Mouse (Mus musculus) forebrain, embryonic 10.5 days (tissue): ENCODE data around the gene Olfr1451. TPM values are rescaled to one million over a fixed set of nuclear protein-coding genes. Genes with fewer than 3 reads are reported as not detected.
"Not testable (repeated sequence)": the region's sequence is repeated elsewhere in the genome, so short reads cannot be mapped to it uniquely, and the experiment has no call there.

Experiments used
- DNase-seq: peaks from one replicate; pipeline ENCODE4 v3.0.0-alpha.2; 2017; ENCODE audit warnings: low spot score; ENCODE audit errors: extremely low spot score
- H3K27ac ChIP-seq: fragments of 300-500 bp; sonication (generic); 2 replicates; pipeline ENCODE4 v1.5.1; 2016; ENCODE audit warnings: mild to moderate bottlenecking
- H3K27me3 ChIP-seq: fragments of 300-500 bp; sonication (generic); 2 replicates; pipeline ENCODE4 v1.6.1; 2016; ENCODE audit warnings: mild to moderate bottlenecking; ENCODE audit not compliant: poor library complexity, severe bottlenecking
- H3K36me3 ChIP-seq: fragments of 300-500 bp; sonication (generic); replicated peaks from 2 replicates; pipeline ENCODE4 v1.6.1; 2016; ENCODE audit warnings: mild to moderate bottlenecking, moderate library complexity
- H3K4me1 ChIP-seq: fragments of 300-500 bp; sonication (generic); 2 replicates; pipeline ENCODE4 v1.6.1; 2016
- H3K4me3 ChIP-seq: fragments of 300-500 bp; sonication (generic); 2 replicates; pipeline ENCODE4 v1.5.1; 2016; ENCODE audit warnings: mild to moderate bottlenecking, moderate library complexity
- H3K9me3 ChIP-seq: fragments of 300-500 bp; sonication (generic); 2 replicates; pipeline ENCODE4 v1.6.1; 2016; ENCODE audit warnings: mild to moderate bottlenecking, moderate library complexity
- WGBS: fragments of 180-500 bp; shearing (Covaris S2); methylation state at CpG from one replicate; pipeline ENCODE4 v1.1.7; 2016; 5-methylcytosine and 5-hydroxymethylcytosine counted together
- polyA plus RNA-seq: library from polyadenylated mRNA; unstranded; fragments of >200 nt; fragmentation: Nextera tagmentation; extraction: Ambion mirVana; gene quantifications from 2 replicates; pipeline ENCODE4 v1.2.1, GENCODE M21; 2016

Gene Olfr1451
- polyA plus RNA-seq = not detected in 2 replicates

DNA sequence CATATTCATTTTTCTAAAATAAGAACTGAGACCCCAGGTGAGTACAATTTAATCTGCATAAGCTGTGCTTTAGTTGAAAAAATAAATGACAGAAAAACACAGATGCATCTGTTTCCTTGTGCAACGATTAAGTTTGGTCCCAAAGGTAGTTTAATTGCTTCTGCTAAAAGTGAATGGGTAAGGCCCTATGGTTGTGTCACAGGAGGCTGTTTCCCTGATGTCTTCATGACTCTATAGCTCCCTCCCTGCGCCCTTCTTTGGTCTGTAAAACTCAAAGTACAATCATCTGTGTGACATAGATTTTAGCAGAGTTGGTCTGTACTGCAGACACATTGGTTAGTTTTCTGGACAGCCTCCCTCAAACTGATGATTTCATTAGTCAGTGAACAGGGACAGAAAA lies at the start of gene Olfr1451:
Gene Olfr1451 (plus strand): TSS at position 301 of the 400 bp plus-strand sequence.
- Histone ChIP-seq H3K4me1 (no peaks in the 10 kb centered on the region), H3K27ac (no peak within 1 kb of the TSS), H3K9me3 (peaks cover 50% of the 10 kb centered on the region), H3K27me3 (no peaks in the 10 kb centered on the region), H3K36me3 (no peaks in the 10 kb centered on the region), H3K4me3 (no peak within 1 kb of the TSS)
- no peak for DNase-seq
- 67% methylated on average over 2 of the region's 2 CpGs for WGBS

DNA sequence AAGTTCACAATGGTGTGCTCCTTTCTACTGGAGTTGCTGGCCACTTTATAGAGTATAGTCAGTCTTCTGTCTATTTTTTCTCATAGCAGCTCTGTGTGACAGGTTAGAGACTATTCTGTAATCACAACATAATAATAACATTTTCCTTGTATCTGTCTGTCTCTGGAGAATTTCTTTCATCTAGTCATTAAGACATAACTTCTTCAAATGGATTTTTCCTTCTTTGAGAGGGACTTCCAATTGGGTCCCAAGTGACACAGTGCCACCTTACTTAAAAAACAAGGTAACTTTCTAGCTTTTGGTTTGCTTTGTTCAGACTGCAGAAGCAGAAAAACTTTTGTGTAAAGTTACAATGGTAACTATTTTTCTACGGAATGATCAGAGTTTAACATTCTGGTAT lies 44.9 kb upstream of the Olfr1451 start, which contains the start of gene Olfr1450:
Gene Olfr1450 (plus strand): TSS at position 301 of the 400 bp plus-strand sequence.
- Histone ChIP-seq H3K4me3 (no peak within 1 kb of the TSS), H3K27me3 (no peaks in the 10 kb centered on the region), H3K36me3 (no peaks in the 10 kb centered on the region), H3K4me1 (no peaks in the 10 kb centered on the region), H3K9me3 (peaks cover 23% of the 10 kb centered on the region), H3K27ac (no peak within 1 kb of the TSS)
- 91% methylated on average over 1 of the region's 1 CpGs for WGBS
- no peak for DNase-seq

DNA sequence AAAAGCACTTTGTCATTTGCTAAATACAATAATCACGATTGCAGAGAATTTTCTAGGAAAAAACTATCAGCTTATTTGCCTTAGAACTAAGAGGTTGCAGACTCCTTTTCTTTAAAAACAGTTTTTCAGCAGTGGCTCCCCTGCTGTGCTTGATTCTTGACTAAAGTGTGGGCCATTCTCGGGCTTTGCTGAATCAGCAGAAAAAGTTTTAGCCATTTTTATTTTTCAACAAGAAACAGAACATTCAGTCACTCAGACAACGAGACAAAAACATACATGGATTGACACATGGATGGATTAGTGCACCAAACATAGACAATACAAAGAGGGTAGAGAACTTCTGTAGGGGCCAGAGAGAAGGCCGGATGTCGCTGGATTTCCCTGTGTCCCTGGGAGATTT lies 24.7 kb upstream of the Olfr1451 start:
- not testable (repeated sequence) for H3K4me3 ChIP-seq, H3K4me1 ChIP-seq, H3K27me3 ChIP-seq, H3K36me3 ChIP-seq, H3K27ac ChIP-seq, DNase-seq
- peaks cover 46% of the 10 kb centered on the region for H3K9me3 ChIP-seq
- WGBS = 86% methylated on average over 5 of the region's 5 CpGs

DNA sequence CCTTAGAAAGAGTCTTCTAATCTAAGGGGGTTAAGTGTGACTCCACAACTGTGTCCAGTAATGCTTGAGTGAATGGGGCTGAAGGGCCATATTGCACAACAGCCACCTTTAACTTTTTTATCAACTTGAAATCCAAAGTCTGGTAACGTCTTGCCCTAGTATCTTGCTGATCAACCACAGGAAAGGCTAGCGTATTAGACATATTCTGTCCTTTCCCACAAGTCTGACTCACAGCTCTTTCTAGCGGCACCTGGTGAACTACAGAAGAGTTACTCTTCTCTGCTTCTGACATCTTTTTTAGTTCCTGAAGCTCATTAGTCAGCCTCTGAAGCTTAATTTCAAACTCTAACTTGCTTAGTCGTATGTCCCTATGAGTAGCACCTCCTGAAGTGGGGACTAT lies 2.5 kb upstream of the Olfr1451 start:
- H3K27me3 ChIP-seq, H3K4me1 ChIP-seq, H3K27ac ChIP-seq, H3K36me3 ChIP-seq, DNase-seq, H3K4me3 ChIP-seq: not testable (repeated sequence)
- peaks cover 38% of the 10 kb centered on the region for H3K9me3 ChIP-seq
- WGBS = 97% methylated on average over 4 of the region's 4 CpGs

DNA sequence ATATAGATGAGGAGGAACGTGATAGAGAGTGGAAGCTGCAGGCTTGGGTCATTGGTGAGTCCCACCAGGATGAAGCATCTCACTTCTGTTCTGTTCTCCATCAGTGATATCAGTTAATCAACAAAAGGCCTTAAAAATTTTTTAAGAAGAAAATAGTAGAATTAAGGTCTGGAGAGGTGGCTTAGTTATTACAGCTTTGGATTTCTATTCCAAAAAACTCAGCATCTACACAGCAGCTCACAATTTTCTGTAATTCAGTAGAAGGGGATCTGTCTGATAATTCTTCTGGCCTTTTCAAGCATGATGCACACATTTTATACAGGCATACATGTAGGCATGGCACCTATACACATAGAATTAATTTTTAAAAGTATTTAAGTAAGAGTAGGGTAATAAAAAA lies 33.4 kb downstream of the Olfr1451 start, which contains the start of gene Olfr1453:
Gene Olfr1453 (minus strand): TSS at position 101 of the 400 bp plus-strand sequence.
- no peak for DNase-seq
- H3K36me3 ChIP-seq = no peaks in the 10 kb centered on the region
- 59% methylated on average over 1 of the region's 1 CpGs for WGBS
- no peak within 1 kb of the TSS for H3K27ac ChIP-seq
- H3K27me3 ChIP-seq = no peaks in the 10 kb centered on the region
- H3K4me3 ChIP-seq = no peak within 1 kb of the TSS
- no peaks in the 10 kb centered on the region for H3K4me1 ChIP-seq
- peaks cover 10% of the 10 kb centered on the region for H3K9me3 ChIP-seq

Other genes starting within 250 kb of the Olfr1451 start
- 1.9 and 2.1 TPM in 2 replicates for gene Cntf, start 229.4 kb upstream of the Olfr1451 start, polyA plus RNA-seq
- gene Zfp91, start 198.9 kb upstream of the Olfr1451 start, polyA plus RNA-seq = 14.1 and 14.3 TPM in 2 replicates
- 0.76 and 0.77 TPM in 2 replicates for gene Lpxn, start 198.8 kb upstream of the Olfr1451 start, polyA plus RNA-seq
- gene Gm5244, start 148.3 kb upstream of the Olfr1451 start, polyA plus RNA-seq = not detected in 2 replicates
- not detected in 2 replicates for gene Olfr1444, start 137.7 kb upstream of the Olfr1451 start, polyA plus RNA-seq
- gene Olfr1445, start 111.2 kb upstream of the Olfr1451 start, polyA plus RNA-seq = not detected in 2 replicates
- gene Olfr1446, start 101.5 kb upstream of the Olfr1451 start, polyA plus RNA-seq = not detected in 2 replicates
- not detected in 2 replicates for gene Olfr1447, start 91.3 kb upstream of the Olfr1451 start, polyA plus RNA-seq
- not detected in 2 replicates for gene Olfr1448, start 70.6 kb upstream of the Olfr1451 start, polyA plus RNA-seq
- gene Olfr1449, start 64.2 kb upstream of the Olfr1451 start, polyA plus RNA-seq = not detected in 2 replicates
- not detected in 2 replicates for gene Olfr1450, start 44.8 kb upstream of the Olfr1451 start, polyA plus RNA-seq
- gene Olfr1453, start 33.3 kb downstream of the Olfr1451 start, polyA plus RNA-seq = not detected in 2 replicates
- gene Olfr1454, start 65.6 kb downstream of the Olfr1451 start, polyA plus RNA-seq = not detected in 2 replicates
- not detected in 2 replicates for gene Olfr1457, start 102.9 kb downstream of the Olfr1451 start, polyA plus RNA-seq
- gene Olfr1458, start 111.8 kb downstream of the Olfr1451 start, polyA plus RNA-seq = not detected in 2 replicates
- not detected in 2 replicates for gene Olfr1459, start 154.5 kb downstream of the Olfr1451 start, polyA plus RNA-seq
- not detected in 2 replicates for gene Olfr1461, start 168.0 kb downstream of the Olfr1451 start, polyA plus RNA-seq
- not detected in 2 replicates for gene Olfr1462, start 190.7 kb downstream of the Olfr1451 start, polyA plus RNA-seq
- not detected in 2 replicates for gene Olfr1463, start 236.3 kb downstream of the Olfr1451 start, polyA plus RNA-seq